Mouse (Mus musculus): ENCODE measurements around the gene Nop9. TPM values are rescaled to one million over a fixed set of nuclear protein-coding genes. Genes with fewer than 3 reads are reported as not detected.
A peak's percentile ranks its signal among the peaks of the same experiment; 100 is the strongest.

The Nop9 gene
- total and polyA plus RNA-seq, 3 experiments, result 22.3 to 45.5 (median 23.0) TPM

GRCm38 (mm10) chr14:55777176-55777575, 31.7 kb downstream of the Nop9 start:
- no peak for ATAC-seq (ENCODE audit: extremely low read depth, insufficient number of reproducible peaks, low FRiP score, poor library complexity, severe bottlenecking)

GRCm38 (mm10) chr14:55777806-55778205, 32.3 kb downstream of the Nop9 start:
- no peak overlapping the region for H3K4me3 ChIP-seq (ENCODE audit: low read depth, low read length)
- ATAC-seq (ENCODE audit: extremely low read depth, insufficient number of reproducible peaks, low FRiP score, poor library complexity, severe bottlenecking) (no peak), DNase-seq (ENCODE audit: low spot score) (no peak)
- H3K27me3 ChIP-seq (ENCODE audit: insufficient read depth, low read length), result peaks cover 85% of the 10 kb centered on the region
- TF ChIP-seq GATA2 (IDR thresholded peaks at IDR 0.05; ENCODE audit: borderline replicate concordance, low read depth, low read length), result no peak
- no peak for TF ChIP-seq CTCF (IDR thresholded peaks at IDR 0.05; ENCODE audit: low read depth, low read length)
- TF ChIP-seq TAL1 (conservative IDR thresholded peaks at IDR 0.05; ENCODE audit: low read depth, low read length), result no peak
- no peak for TF ChIP-seq GATA1 (IDR thresholded peaks at IDR 0.05; ENCODE audit: borderline replicate concordance, low read length)
- no peak for TF ChIP-seq POLR2AphosphoS5 (IDR thresholded peaks at IDR 0.05; ENCODE audit: insufficient replicate concordance, low read depth, low read length)
- H3K4me1 ChIP-seq (ENCODE audit: insufficient read depth, low read depth, low read length), result peaks cover 56% of the 10 kb centered on the region
- H3K9me3 ChIP-seq (replicated peaks), result no peaks in the 10 kb centered on the region
- no peaks in the 10 kb centered on the region for H3K36me3 ChIP-seq (replicated peaks)

More at GRCm38 (mm10) chr14:55777176-55777575, 31.7 kb downstream of the Nop9 start:
- Histone ChIP-seq H3K4me1 (ENCODE audit: insufficient read depth, low read depth, low read length) (peaks cover 61% of the 10 kb centered on the region), H3K36me3 (replicated peaks) (no peaks in the 10 kb centered on the region), H3K9me3 (replicated peaks) (no peaks in the 10 kb centered on the region), H3K4me3 (ENCODE audit: low read depth, low read length) (no peak overlapping the region), H3K27me3 (ENCODE audit: insufficient read depth, low read length) (peaks cover 85% of the 10 kb centered on the region)
- TF ChIP-seq POLR2AphosphoS5 (IDR thresholded peaks at IDR 0.05; ENCODE audit: insufficient replicate concordance, low read depth, low read length) (no peak), TAL1 (conservative IDR thresholded peaks at IDR 0.05; ENCODE audit: low read depth, low read length) (no peak), CTCF (IDR thresholded peaks at IDR 0.05; ENCODE audit: low read depth, low read length) (no peak)
- no peak for DNase-seq (ENCODE audit: low spot score)

- Histone ChIP-seq H3K9me3 (replicated peaks) (no peaks in the 10 kb centered on the region), H3K27me3 (ENCODE audit: insufficient read depth, low read length) (peaks cover 87% of the 10 kb centered on the region), H3K4me1 (ENCODE audit: insufficient read depth, low read depth, low read length) (peaks cover 49% of the 10 kb centered on the region), H3K4me3 (ENCODE audit: low read depth, low read length) (no peak overlapping the region), H3K36me3 (replicated peaks) (no peaks in the 10 kb centered on the region)
- ATAC-seq (ENCODE audit: extremely low read depth, insufficient number of reproducible peaks, low FRiP score, poor library complexity, severe bottlenecking) (no peak), DNase-seq (ENCODE audit: low spot score) (no peak)
- TF ChIP-seq GATA1 (IDR thresholded peaks at IDR 0.05; ENCODE audit: borderline replicate concordance, low read length) (no peak), TAL1 (conservative IDR thresholded peaks at IDR 0.05; ENCODE audit: low read depth, low read length) (no peak), POLR2AphosphoS5 (IDR thresholded peaks at IDR 0.05; ENCODE audit: insufficient replicate concordance, low read depth, low read length) (no peak), GATA2 (IDR thresholded peaks at IDR 0.05; ENCODE audit: borderline replicate concordance, low read depth, low read length) (no peak), CTCF (IDR thresholded peaks at IDR 0.05; ENCODE audit: low read depth, low read length) (no peak)
Observed at GRCm38 (mm10) chr14:55778686-55779085, 33.2 kb downstream of the Nop9 start.

- DNase-seq (ENCODE audit: low spot score) (no peak), ATAC-seq (ENCODE audit: extremely low read depth, insufficient number of reproducible peaks, low FRiP score, poor library complexity, severe bottlenecking) (no peak)
- peaks cover 87% of the 10 kb centered on the region for H3K27me3 ChIP-seq (ENCODE audit: insufficient read depth, low read length)
- no peak for TF ChIP-seq GATA2 (IDR thresholded peaks at IDR 0.05; ENCODE audit: borderline replicate concordance, low read depth, low read length)
- TF ChIP-seq TAL1 (conservative IDR thresholded peaks at IDR 0.05; ENCODE audit: low read depth, low read length), result no peak
- no peak for TF ChIP-seq POLR2AphosphoS5 (IDR thresholded peaks at IDR 0.05; ENCODE audit: insufficient replicate concordance, low read depth, low read length)
- TF ChIP-seq GATA1 (IDR thresholded peaks at IDR 0.05; ENCODE audit: borderline replicate concordance, low read length), result no peak
- no peak for TF ChIP-seq CTCF (IDR thresholded peaks at IDR 0.05; ENCODE audit: low read depth, low read length)
- H3K4me1 ChIP-seq (ENCODE audit: insufficient read depth, low read depth, low read length), result peaks cover 41% of the 10 kb centered on the region
- H3K4me3 ChIP-seq (ENCODE audit: low read depth, low read length), result no peak overlapping the region
- no peaks in the 10 kb centered on the region for H3K9me3 ChIP-seq (replicated peaks)
- H3K36me3 ChIP-seq (replicated peaks), result no peaks in the 10 kb centered on the region
Observed at GRCm38 (mm10) chr14:55779656-55780055, 34.2 kb downstream of the Nop9 start.

- no peak for ATAC-seq (ENCODE audit: extremely low read depth, insufficient number of reproducible peaks, low FRiP score, poor library complexity, severe bottlenecking)
- Histone ChIP-seq H3K36me3 (replicated peaks) (no peaks in the 10 kb centered on the region), H3K4me3 (ENCODE audit: low read depth, low read length) (no peak overlapping the region), H3K9me3 (replicated peaks) (no peaks in the 10 kb centered on the region), H3K27me3 (ENCODE audit: insufficient read depth, low read length) (peaks cover 89% of the 10 kb centered on the region), H3K4me1 (ENCODE audit: insufficient read depth, low read depth, low read length) (peaks cover 46% of the 10 kb centered on the region)
- TF ChIP-seq TAL1 (conservative IDR thresholded peaks at IDR 0.05; ENCODE audit: low read depth, low read length) (no peak), GATA1 (IDR thresholded peaks at IDR 0.05; ENCODE audit: borderline replicate concordance, low read length) (no peak), CTCF (IDR thresholded peaks at IDR 0.05; ENCODE audit: low read depth, low read length) (no peak), POLR2AphosphoS5 (IDR thresholded peaks at IDR 0.05; ENCODE audit: insufficient replicate concordance, low read depth, low read length) (no peak), GATA2 (IDR thresholded peaks at IDR 0.05; ENCODE audit: borderline replicate concordance, low read depth, low read length) (no peak)
- no peak for DNase-seq (ENCODE audit: low spot score)
Observed at GRCm38 (mm10) chr14:55780736-55781135, 35.2 kb downstream of the Nop9 start.

GRCm38 (mm10) chr14:55781310-55781709, 35.8 kb downstream of the Nop9 start:
- no peaks in the 10 kb centered on the region for H3K9me3 ChIP-seq (replicated peaks)
- DNase-seq (ENCODE audit: low spot score) (peak; percentile 75), ATAC-seq (ENCODE audit: extremely low read depth, insufficient number of reproducible peaks, low FRiP score, poor library complexity, severe bottlenecking) (peak; percentile 40)
- H3K36me3 ChIP-seq (replicated peaks), result no peaks in the 10 kb centered on the region
- H3K4me3 ChIP-seq (ENCODE audit: low read depth, low read length), result no peak overlapping the region; the same call in 1 of the 2 replicates
- H3K4me1 ChIP-seq (ENCODE audit: insufficient read depth, low read depth, low read length), result peaks cover 45% of the 10 kb centered on the region
- H3K27me3 ChIP-seq (ENCODE audit: insufficient read depth, low read length), result peaks cover 92% of the 10 kb centered on the region
- TF ChIP-seq GATA2 (IDR thresholded peaks at IDR 0.05; ENCODE audit: borderline replicate concordance, low read depth, low read length), result no peak
- TF ChIP-seq GATA1 (IDR thresholded peaks at IDR 0.05; ENCODE audit: borderline replicate concordance, low read length), result no peak
- no peak for TF ChIP-seq POLR2AphosphoS5 (IDR thresholded peaks at IDR 0.05; ENCODE audit: insufficient replicate concordance, low read depth, low read length)
- TF ChIP-seq TAL1 (conservative IDR thresholded peaks at IDR 0.05; ENCODE audit: low read depth, low read length), result no peak
- TF ChIP-seq CTCF (IDR thresholded peaks at IDR 0.05; ENCODE audit: low read depth, low read length), result peak; percentile 96

Measured in G1E (cell line).